31 mouse cellular contexts compared by ENCODE assay signal in genomic region chr7:44434089-44434488, GRCm38 (mm10). TPM values are rescaled to one million over a fixed set of nuclear protein-coding genes. Genes with fewer than 3 reads are reported as not detected.
"Had no signal": no experiment of that assay in that cellular context is flagged by ENCODE, and none has a peak within 500 bp of the region (broad histone marks: within the 10 kb centered on the region; RNA-seq: fewer than 3 reads in every experiment).

No protein-coding gene starts in this region.

- H3K9ac ChIP-seq: heart, embryonic 12.5 days; heart, embryonic 13.5 days; heart, embryonic 15.5 days; hindbrain, embryonic 12.5 days; hindbrain, embryonic 14.5 days; hindbrain, embryonic 15.5 days; intestine, embryonic 15.5 days; kidney, embryonic 15.5 days had no signal

- H3K36me3 ChIP-seq: heart, embryonic 12.5 days; heart, embryonic 13.5 days; heart, embryonic 15.5 days; hindbrain, embryonic 12.5 days; hindbrain, embryonic 15.5 days; intestine, embryonic 15.5 days; kidney, embryonic 15.5 days had no signal

- H3K27ac ChIP-seq: heart, embryonic 13.5 days; heart, embryonic 15.5 days; hindbrain, embryonic 10.5 days; hindbrain, embryonic 12.5 days; hindbrain, embryonic 13.5 days; hindbrain, embryonic 14.5 days; hindbrain, embryonic 15.5 days; hindbrain, postnatal 0 days; intestine, embryonic 15.5 days; kidney, embryonic 15.5 days; kidney, postnatal 0 days; layer of hippocampus, adult 2 months; left cerebral cortex, adult 2 months had no signal

- H3K27me3 ChIP-seq: hindbrain, embryonic 12.5 days; hindbrain, embryonic 13.5 days; hindbrain, embryonic 15.5 days had no signal

- H3K4me3 ChIP-seq: heart, embryonic 12.5 days; heart, embryonic 13.5 days; heart, embryonic 15.5 days; hindbrain, embryonic 10.5 days; hindbrain, embryonic 12.5 days; hindbrain, embryonic 13.5 days; hindbrain, embryonic 15.5 days; intestine, embryonic 15.5 days; kidney, embryonic 15.5 days; layer of hippocampus, adult 2 months; left cerebral cortex, adult 2 months had no signal

- H3K4me2 ChIP-seq: heart, embryonic 12.5 days; heart, embryonic 13.5 days; heart, embryonic 15.5 days; hindbrain, embryonic 12.5 days; hindbrain, embryonic 13.5 days; hindbrain, embryonic 14.5 days; hindbrain, embryonic 15.5 days; intestine, embryonic 15.5 days; kidney, embryonic 15.5 days had no signal

- DNase-seq: heart, postnatal 10 days; heart, postnatal 14 days; heart, postnatal 36 days; heart, postnatal 4 days; kidney, adult 11 months; kidney, adult 18-20 months; kidney, adult 2 months; kidney, adult 8-10 months; kidney, adult 9 months; kidney, postnatal 10 days; kidney, postnatal 14 days; kidney, postnatal 36 days; layer of hippocampus, adult 9-11 months; layer of hippocampus, postnatal 36 days had no signal

- H3K9me3 ChIP-seq: heart, embryonic 12.5 days; heart, embryonic 13.5 days; heart, embryonic 15.5 days; hindbrain, embryonic 10.5 days; hindbrain, embryonic 12.5 days; hindbrain, embryonic 13.5 days; hindbrain, embryonic 15.5 days; intestine, embryonic 15.5 days; kidney, embryonic 15.5 days had no signal

RNA-seq across cellular contexts. Expression of gene Lrrc4b, which starts 5.3 kb away (rescaled TPM):
- total RNA-seq: hematopoietic stem cell, adult 5-6 weeks had no signal
- polyA plus RNA-seq: inflammation-experienced regulatory T-cells, adult 6 months had no signal

RNA-seq across cellular contexts. Expression of gene Aspdh, which starts 31.1 kb away (rescaled TPM):
- total RNA-seq: hematopoietic stem cell, adult 5-6 weeks had no signal
- polyA plus RNA-seq: inflammation-experienced regulatory T-cells, adult 6 months; intestine, embryonic 14.5 days had no signal

RNA-seq across cellular contexts. Expression of gene 1700008O03Rik, which starts 48.5 kb away (rescaled TPM):
- total RNA-seq: heart, postnatal 4 days had no signal
- polyA plus RNA-seq: inflammation-experienced regulatory T-cells, adult 6 months had no signal

RNA-seq across cellular contexts. Expression of gene Syt3, which starts 50.2 kb away (rescaled TPM):
- polyA plus RNA-seq: inflammation-experienced regulatory T-cells, adult 6 months had no signal
